Mouse (Mus musculus) liver, adult 2 months (tissue): Measurements from ENCODE around the gene Glycam1.

Source experiments
- CTCF ChIP-seq: fragments of 200-500 bp; IDR thresholded peaks from 2 replicates; pipeline ENCODE4 v1.5.1; 2011; ENCODE audit warnings: low read depth, low read length, control low read depth
- POLR2A ChIP-seq: fragments of 200-500 bp; IDR thresholded peaks from 2 replicates; pipeline ENCODE4 v1.6.1; 2011; ENCODE audit warnings: low read length, control low read depth; ENCODE audit not compliant: insufficient read depth; ENCODE audit errors: extremely low read depth

DNA sequence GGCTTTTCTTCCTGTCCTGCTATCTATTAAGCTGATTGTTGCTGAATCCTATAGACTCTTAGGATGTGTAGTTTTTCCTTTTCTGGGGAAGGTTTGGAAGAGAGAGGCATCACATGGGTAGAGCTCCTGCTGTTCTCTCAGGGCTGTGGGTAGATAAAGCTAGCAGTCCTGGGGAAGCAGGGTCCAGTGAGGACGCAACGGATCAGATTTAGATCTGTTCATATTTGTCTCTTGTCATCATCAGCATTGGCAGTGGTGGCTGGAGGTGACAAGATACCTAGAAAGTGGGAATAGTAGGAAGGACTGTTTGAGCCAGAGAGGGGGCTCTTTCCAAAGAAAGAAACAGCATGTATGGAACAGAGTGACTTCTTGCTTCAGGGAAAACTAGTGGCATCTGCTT lies 29.9 kb downstream of the Glycam1 start:
- TF ChIP-seq POLR2A (no peak), CTCF (no peak)
